Mouse (Mus musculus): Measurements from ENCODE around the gene Rxfp2. TPM values are rescaled to one million over a fixed set of nuclear protein-coding genes. Genes with fewer than 3 reads are reported as not detected.

The Rxfp2 gene
- polyA plus RNA-seq, 1 experiment from 2014 or later, result not detected

GRCm38 (mm10) chr5:150125920-150126319 lies 107.4 kb downstream of the Rxfp2 start:
- H3K27ac ChIP-seq (ENCODE audit: low read depth), result no peak overlapping the region
- no peak for ATAC-seq
- no peak overlapping the region for H3K4me3 ChIP-seq (ENCODE audit: low read depth, low read length)
- no peaks in the 10 kb centered on the region for H3K27me3 ChIP-seq (ENCODE audit: insufficient read depth, low read length)
- WGBS (ENCODE audit: insufficient replicate concordance), result 74% methylated on average over 9 of the region's 9 CpGs
- TF ChIP-seq CTCF (IDR thresholded peaks at IDR 0.05; ENCODE audit: low read depth) (no peak), EP300 (IDR thresholded peaks at IDR 0.05; ENCODE audit: low read depth) (no peak)
- DNase-seq, result no peak
- no peaks in the 10 kb centered on the region for H3K4me1 ChIP-seq (ENCODE audit: insufficient read depth)
- H3K9ac ChIP-seq (replicated peaks), result no peak overlapping the region
- H3K9me3 ChIP-seq (ENCODE audit: low read length), result no peaks in the 10 kb centered on the region
- H3K4me2 ChIP-seq (ENCODE audit: low read depth, low read length), result no peak overlapping the region
- no peaks in the 10 kb centered on the region for H3K36me3 ChIP-seq (replicated peaks; ENCODE audit: insufficient read depth, low read length)

- no peaks in the 10 kb centered on the region for H3K36me3 ChIP-seq (replicated peaks; ENCODE audit: insufficient read depth, low read length)
- DNase-seq, result no peak
- no peak for TF ChIP-seq CTCF (IDR thresholded peaks at IDR 0.05; ENCODE audit: low read depth)
- TF ChIP-seq EP300 (IDR thresholded peaks at IDR 0.05; ENCODE audit: low read depth), result no peak
- H3K9me3 ChIP-seq (ENCODE audit: low read length), result no peaks in the 10 kb centered on the region
- no peak for ATAC-seq
- 87% methylated on average over 8 of the region's 8 CpGs for WGBS (ENCODE audit: insufficient replicate concordance)
- H3K4me2 ChIP-seq (ENCODE audit: low read depth, low read length), result no peak overlapping the region
- H3K27me3 ChIP-seq (ENCODE audit: insufficient read depth, low read length), result no peaks in the 10 kb centered on the region
- no peaks in the 10 kb centered on the region for H3K4me1 ChIP-seq (ENCODE audit: insufficient read depth)
- H3K4me3 ChIP-seq (ENCODE audit: low read depth, low read length), result no peak overlapping the region
- H3K9ac ChIP-seq (replicated peaks), result no peak overlapping the region
- no peak overlapping the region for H3K27ac ChIP-seq (ENCODE audit: low read depth)
Measured at GRCm38 (mm10) chr5:150128432-150128831, 110.0 kb downstream of the Rxfp2 start.

- Histone ChIP-seq H3K27ac (ENCODE audit: low read depth) (no peak overlapping the region), H3K4me2 (ENCODE audit: low read depth, low read length) (no peak overlapping the region), H3K9ac (replicated peaks) (no peak overlapping the region), H3K27me3 (ENCODE audit: insufficient read depth, low read length) (no peaks in the 10 kb centered on the region), H3K9me3 (ENCODE audit: low read length) (no peaks in the 10 kb centered on the region), H3K4me3 (ENCODE audit: low read depth, low read length) (no peak overlapping the region), H3K4me1 (ENCODE audit: insufficient read depth) (peaks cover 6% of the 10 kb centered on the region; the same call in 1 of the 2 replicates), H3K36me3 (replicated peaks; ENCODE audit: insufficient read depth, low read length) (no peaks in the 10 kb centered on the region)
- DNase-seq, result no peak
- ATAC-seq, result no peak
- TF ChIP-seq EP300 (IDR thresholded peaks at IDR 0.05; ENCODE audit: low read depth) (no peak), CTCF (IDR thresholded peaks at IDR 0.05; ENCODE audit: low read depth) (no peak)
- WGBS (ENCODE audit: insufficient replicate concordance), result 76% methylated on average over 7 of the region's 7 CpGs
Measured at GRCm38 (mm10) chr5:150130144-150130543, 111.7 kb downstream of the Rxfp2 start.

- Histone ChIP-seq H3K4me2 (ENCODE audit: low read depth, low read length) (no peak overlapping the region), H3K4me3 (ENCODE audit: low read depth, low read length) (no peak overlapping the region), H3K27ac (ENCODE audit: low read depth) (no peak overlapping the region), H3K36me3 (replicated peaks; ENCODE audit: insufficient read depth, low read length) (no peaks in the 10 kb centered on the region), H3K9ac (replicated peaks) (no peak overlapping the region), H3K9me3 (ENCODE audit: low read length) (no peaks in the 10 kb centered on the region), H3K4me1 (ENCODE audit: insufficient read depth) (peaks cover 8% of the 10 kb centered on the region; the same call in 1 of the 2 replicates), H3K27me3 (ENCODE audit: insufficient read depth, low read length) (no peaks in the 10 kb centered on the region)
- DNase-seq (no peak), ATAC-seq (no peak)
- WGBS (ENCODE audit: insufficient replicate concordance), result 87% methylated on average over 7 of the region's 7 CpGs
- no peak for TF ChIP-seq CTCF (IDR thresholded peaks at IDR 0.05; ENCODE audit: low read depth)
- no peak for TF ChIP-seq EP300 (IDR thresholded peaks at IDR 0.05; ENCODE audit: low read depth)
Measured at GRCm38 (mm10) chr5:150131166-150131565, 112.7 kb downstream of the Rxfp2 start.

Other genes with a start within 250 kb of the Rxfp2 start
- 2.0 and 3.2 TPM in 2 replicates for gene Fry, start 100.0 kb downstream of the Rxfp2 start, polyA plus RNA-seq (2015; fragmentation: Nextera tagmentation; extraction: Ambion mirVana)

Data from liver, postnatal 0 days (tissue).